Mouse (Mus musculus): ENCODE measurements at regions not wholly inside any gene's neighbourhood (a gene's known extent, or its start where the extent isn't known, plus 50 kb on each side); places are given as distances from the start of the nearest gene placed in this dataset.

- Histone ChIP-seq H3K9me3 (ENCODE audit: low read length) (no peaks in the 10 kb centered on the region), H3K27ac (ENCODE audit: low read length) (no peak overlapping the region), H3K27me3 (replicated peaks; ENCODE audit: insufficient read depth, low read length) (no peaks in the 10 kb centered on the region), H3K4me2 (replicated peaks; ENCODE audit: low read depth, low read length) (no peak overlapping the region), H3K36me3 (ENCODE audit: insufficient read depth, low read length) (no peaks in the 10 kb centered on the region), H3K4me1 (ENCODE audit: insufficient read depth, low read depth, low read length) (no peaks in the 10 kb centered on the region), H3K9ac (replicated peaks; ENCODE audit: low read depth) (no peak overlapping the region), H3K4me3 (ENCODE audit: low read depth, low read length) (no peak overlapping the region)
- no peak for TF ChIP-seq EP300 (IDR thresholded peaks at IDR 0.05)
- no peak for TF ChIP-seq CTCF (IDR thresholded peaks at IDR 0.05)
- WGBS = 40% methylated on average over 10 of the region's 10 CpGs
- DNase-seq (ENCODE audit: low spot score) (no peak), ATAC-seq (no peak)
These were observed 431.2 kb upstream of the Ccnh start for GRCm38 (mm10) chr13:84757896-84758567.

- no peaks in the 10 kb centered on the region for H3K36me3 ChIP-seq (ENCODE audit: insufficient read depth, low read length)
- H3K4me3 ChIP-seq (ENCODE audit: low read depth, low read length) = no peak overlapping the region
- no peak overlapping the region for H3K27ac ChIP-seq (ENCODE audit: low read length)
- no peak for TF ChIP-seq EP300 (IDR thresholded peaks at IDR 0.05)
- peak; percentile 85 for TF ChIP-seq CTCF (IDR thresholded peaks at IDR 0.05)
- DNase-seq (ENCODE audit: low spot score) = peak; percentile 73
- no peaks in the 10 kb centered on the region for H3K9me3 ChIP-seq (ENCODE audit: low read length)
- H3K4me2 ChIP-seq (replicated peaks; ENCODE audit: low read depth, low read length) = no peak overlapping the region
- peak; percentile 64 for ATAC-seq
- no peak overlapping the region for H3K9ac ChIP-seq (replicated peaks; ENCODE audit: low read depth)
- under 1% methylated on average over 6 of the region's 6 CpGs for WGBS
- no peaks in the 10 kb centered on the region for H3K4me1 ChIP-seq (ENCODE audit: insufficient read depth, low read depth, low read length)
- no peaks in the 10 kb centered on the region for H3K27me3 ChIP-seq (replicated peaks; ENCODE audit: insufficient read depth, low read length)
These were observed 430.7 kb upstream of the Ccnh start for GRCm38 (mm10) chr13:84758568-84758900.

GRCm38 (mm10) chr13:84759061-84759460 is 430.1 kb upstream of the Ccnh start:
- TF ChIP-seq CTCF (IDR thresholded peaks at IDR 0.05) (no peak), EP300 (IDR thresholded peaks at IDR 0.05) (no peak)
- no peak overlapping the region for H3K4me2 ChIP-seq (replicated peaks; ENCODE audit: low read depth, low read length)
- 60% methylated on average over 7 of the region's 7 CpGs for WGBS
- no peak overlapping the region for H3K9ac ChIP-seq (replicated peaks; ENCODE audit: low read depth)
- no peaks in the 10 kb centered on the region for H3K36me3 ChIP-seq (ENCODE audit: insufficient read depth, low read length)
- no peaks in the 10 kb centered on the region for H3K9me3 ChIP-seq (ENCODE audit: low read length)
- ATAC-seq (no peak), DNase-seq (ENCODE audit: low spot score) (no peak)
- H3K27me3 ChIP-seq (replicated peaks; ENCODE audit: insufficient read depth, low read length) = no peaks in the 10 kb centered on the region
- H3K4me3 ChIP-seq (ENCODE audit: low read depth, low read length) = no peak overlapping the region
- no peaks in the 10 kb centered on the region for H3K4me1 ChIP-seq (ENCODE audit: insufficient read depth, low read depth, low read length)
- H3K27ac ChIP-seq (ENCODE audit: low read length) = no peak overlapping the region

- DNase-seq (ENCODE audit: low spot score) = no peak
- no peak for ATAC-seq
- H3K9me3 ChIP-seq (ENCODE audit: low read length) = no peaks in the 10 kb centered on the region
- H3K4me2 ChIP-seq (replicated peaks; ENCODE audit: low read depth, low read length) = no peak overlapping the region
- 51% methylated on average over 3 of the region's 3 CpGs for WGBS
- no peak overlapping the region for H3K27ac ChIP-seq (ENCODE audit: low read length)
- no peak for TF ChIP-seq EP300 (IDR thresholded peaks at IDR 0.05)
- TF ChIP-seq CTCF (IDR thresholded peaks at IDR 0.05) = no peak
- H3K4me3 ChIP-seq (ENCODE audit: low read depth, low read length) = no peak overlapping the region
- no peaks in the 10 kb centered on the region for H3K4me1 ChIP-seq (ENCODE audit: insufficient read depth, low read depth, low read length)
- H3K9ac ChIP-seq (replicated peaks; ENCODE audit: low read depth) = no peak overlapping the region
- no peaks in the 10 kb centered on the region for H3K27me3 ChIP-seq (replicated peaks; ENCODE audit: insufficient read depth, low read length)
- H3K36me3 ChIP-seq (ENCODE audit: insufficient read depth, low read length) = no peaks in the 10 kb centered on the region
These were observed 428.7 kb upstream of the Ccnh start for GRCm38 (mm10) chr13:84760471-84760870.

GRCm38 (mm10) chr13:84760978-84761377 is 428.2 kb upstream of the Ccnh start:
- Histone ChIP-seq H3K9me3 (ENCODE audit: low read length) (no peaks in the 10 kb centered on the region), H3K4me3 (ENCODE audit: low read depth, low read length) (no peak overlapping the region), H3K27me3 (replicated peaks; ENCODE audit: insufficient read depth, low read length) (no peaks in the 10 kb centered on the region), H3K36me3 (ENCODE audit: insufficient read depth, low read length) (no peaks in the 10 kb centered on the region), H3K27ac (ENCODE audit: low read length) (no peak overlapping the region), H3K4me2 (replicated peaks; ENCODE audit: low read depth, low read length) (no peak overlapping the region), H3K9ac (replicated peaks; ENCODE audit: low read depth) (no peak overlapping the region), H3K4me1 (ENCODE audit: insufficient read depth, low read depth, low read length) (no peaks in the 10 kb centered on the region)
- TF ChIP-seq EP300 (IDR thresholded peaks at IDR 0.05) (no peak), CTCF (IDR thresholded peaks at IDR 0.05) (no peak)
- DNase-seq (ENCODE audit: low spot score) (no peak), ATAC-seq (no peak)
- 64% methylated on average over 8 of the region's 8 CpGs for WGBS

- no peak overlapping the region for H3K4me3 ChIP-seq (ENCODE audit: low read depth, low read length)
- ATAC-seq (no peak), DNase-seq (ENCODE audit: low spot score) (no peak)
- no peaks in the 10 kb centered on the region for H3K36me3 ChIP-seq (ENCODE audit: insufficient read depth, low read length)
- WGBS = 46% methylated on average over 4 of the region's 4 CpGs
- no peak overlapping the region for H3K4me2 ChIP-seq (replicated peaks; ENCODE audit: low read depth, low read length)
- H3K27me3 ChIP-seq (replicated peaks; ENCODE audit: insufficient read depth, low read length) = no peaks in the 10 kb centered on the region
- no peaks in the 10 kb centered on the region for H3K9me3 ChIP-seq (ENCODE audit: low read length)
- H3K27ac ChIP-seq (ENCODE audit: low read length) = no peak overlapping the region
- H3K4me1 ChIP-seq (ENCODE audit: insufficient read depth, low read depth, low read length) = no peaks in the 10 kb centered on the region
- no peak overlapping the region for H3K9ac ChIP-seq (replicated peaks; ENCODE audit: low read depth)
- TF ChIP-seq CTCF (IDR thresholded peaks at IDR 0.05) (no peak), EP300 (IDR thresholded peaks at IDR 0.05) (no peak)
These were observed 427.4 kb upstream of the Ccnh start for GRCm38 (mm10) chr13:84761821-84762220.

- WGBS = 92% methylated on average over 1 of the region's 1 CpGs
- H3K9me3 ChIP-seq (ENCODE audit: low read length) = no peaks in the 10 kb centered on the region
- H3K36me3 ChIP-seq (ENCODE audit: insufficient read depth, low read length) = no peaks in the 10 kb centered on the region
- H3K4me2 ChIP-seq (replicated peaks; ENCODE audit: low read depth, low read length) = no peak overlapping the region
- H3K27ac ChIP-seq (ENCODE audit: low read length) = no peak overlapping the region
- no peak overlapping the region for H3K9ac ChIP-seq (replicated peaks; ENCODE audit: low read depth)
- TF ChIP-seq CTCF (IDR thresholded peaks at IDR 0.05) (no peak), EP300 (IDR thresholded peaks at IDR 0.05) (no peak)
- no peaks in the 10 kb centered on the region for H3K4me1 ChIP-seq (ENCODE audit: insufficient read depth, low read depth, low read length)
- DNase-seq (ENCODE audit: low spot score) = no peak
- H3K27me3 ChIP-seq (replicated peaks; ENCODE audit: insufficient read depth, low read length) = no peaks in the 10 kb centered on the region
- H3K4me3 ChIP-seq (ENCODE audit: low read depth, low read length) = no peak overlapping the region
- no peak for ATAC-seq
These were observed 425.3 kb upstream of the Ccnh start for GRCm38 (mm10) chr13:84763916-84764315.
